Mouse (Mus musculus) layer of hippocampus, adult 2 months (tissue): Measurements from ENCODE around the gene Slf2. TPM values are rescaled to one million over a fixed set of nuclear protein-coding genes. Genes with fewer than 3 reads are reported as not detected.

Experiments used
- DNase-seq, 2 experiments: peaks; one replicate each; pipeline ENCODE4 v3.0.0; 2022; ENCODE audit warnings: low spot score in 2 of 2
- H3K27ac ChIP-seq: fragments of 200-600 bp; 2 replicates; pipeline ENCODE4 v1.8.1; 2022
- H3K4me3 ChIP-seq: fragments of 200-600 bp; 2 replicates; pipeline ENCODE4 v1.8.1; 2022; ENCODE audit warnings: mild to moderate bottlenecking
- CTCF ChIP-seq: fragments of 200-600 bp; conservative IDR thresholded peaks from 2 replicates; pipeline ENCODE4 v1.8.1; 2022; ENCODE audit warnings: antibody characterized with exemption, mild to moderate bottlenecking, moderate library complexity
- total RNA-seq, 2 experiments: library from RNA; stranded (reverse); gene quantifications; 2 replicates each; pipeline ENCODE4 v1.2.3; 2021

Gene Slf2
- total RNA-seq, 2 experiments from 2014 or later, result 35.6 to 43.9 TPM

DNA sequence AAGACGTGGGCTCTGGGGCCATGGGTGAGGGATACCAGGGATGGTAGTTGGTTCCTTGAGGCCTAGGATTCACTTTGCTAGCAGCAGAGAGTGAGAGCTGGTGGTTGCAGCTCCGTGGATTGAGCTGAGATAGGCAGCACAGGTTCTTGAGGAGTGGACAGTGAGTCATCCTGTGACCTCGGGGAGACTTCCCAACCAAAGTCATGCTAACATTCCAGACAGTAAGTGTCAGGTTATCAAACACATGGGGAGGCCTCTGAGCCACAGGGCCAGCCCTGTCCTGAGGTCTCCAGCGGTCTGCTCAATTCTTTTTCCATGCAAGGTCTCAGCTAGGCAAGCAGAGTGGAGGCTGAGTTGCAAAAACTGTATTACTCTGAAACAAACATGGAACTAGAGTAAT lies 79.7 kb downstream of the Slf2 start:
- no peak for DNase-seq
- no peak for TF ChIP-seq CTCF
- H3K27ac ChIP-seq, result no peak overlapping the region
- no peak overlapping the region for H3K4me3 ChIP-seq

DNA sequence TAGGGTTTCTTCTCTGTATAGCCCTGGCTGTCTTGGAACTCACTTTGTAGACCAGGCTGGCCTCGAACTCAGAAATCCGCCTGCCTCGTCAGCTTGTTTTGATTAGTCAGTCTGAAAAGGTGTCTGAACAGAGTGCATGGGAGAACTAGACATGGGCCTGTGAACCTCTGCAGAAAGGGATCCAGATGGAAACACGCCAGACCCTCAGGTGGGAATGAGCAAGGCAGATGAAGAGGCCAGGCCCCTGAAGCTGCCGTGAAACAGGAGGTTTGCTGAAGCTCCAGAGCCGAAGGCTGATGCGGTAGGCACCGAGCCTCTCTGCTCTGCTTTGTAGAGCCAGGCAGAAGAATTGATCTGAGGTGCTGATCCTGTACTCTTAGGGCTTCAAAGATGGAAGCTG lies 81.3 kb downstream of the Slf2 start:
- DNase-seq, result no peak
- Histone ChIP-seq H3K4me3 (no peak overlapping the region), H3K27ac (peak overlapping the region; percentile 41; the same call in 1 of the 2 replicates)
- no peak for TF ChIP-seq CTCF

DNA sequence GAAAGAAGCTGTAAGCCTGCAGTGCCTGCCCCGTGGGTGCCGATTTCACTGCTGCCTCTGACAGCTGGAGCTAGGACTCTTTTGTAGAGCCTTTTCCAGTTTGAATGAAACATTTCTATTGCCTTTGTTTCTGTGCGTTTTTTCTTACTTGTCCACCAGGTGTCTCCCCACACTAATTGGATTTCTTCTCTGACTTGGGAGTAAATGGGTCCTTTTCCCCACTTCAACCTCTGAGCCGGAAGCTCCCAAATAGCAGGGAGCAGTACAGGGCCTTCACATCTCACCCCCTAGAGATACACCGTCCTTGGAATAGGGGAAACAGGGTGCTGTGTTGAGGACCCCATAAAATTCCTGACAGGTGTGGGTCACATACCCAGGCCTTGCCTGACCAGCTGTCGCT lies 81.7 kb downstream of the Slf2 start:
- H3K27ac ChIP-seq, result peak overlapping the region; percentile 41; the same call in 1 of the 2 replicates
- H3K4me3 ChIP-seq, result no peak overlapping the region
- no peak for DNase-seq
- peak; percentile 81 for TF ChIP-seq CTCF

DNA sequence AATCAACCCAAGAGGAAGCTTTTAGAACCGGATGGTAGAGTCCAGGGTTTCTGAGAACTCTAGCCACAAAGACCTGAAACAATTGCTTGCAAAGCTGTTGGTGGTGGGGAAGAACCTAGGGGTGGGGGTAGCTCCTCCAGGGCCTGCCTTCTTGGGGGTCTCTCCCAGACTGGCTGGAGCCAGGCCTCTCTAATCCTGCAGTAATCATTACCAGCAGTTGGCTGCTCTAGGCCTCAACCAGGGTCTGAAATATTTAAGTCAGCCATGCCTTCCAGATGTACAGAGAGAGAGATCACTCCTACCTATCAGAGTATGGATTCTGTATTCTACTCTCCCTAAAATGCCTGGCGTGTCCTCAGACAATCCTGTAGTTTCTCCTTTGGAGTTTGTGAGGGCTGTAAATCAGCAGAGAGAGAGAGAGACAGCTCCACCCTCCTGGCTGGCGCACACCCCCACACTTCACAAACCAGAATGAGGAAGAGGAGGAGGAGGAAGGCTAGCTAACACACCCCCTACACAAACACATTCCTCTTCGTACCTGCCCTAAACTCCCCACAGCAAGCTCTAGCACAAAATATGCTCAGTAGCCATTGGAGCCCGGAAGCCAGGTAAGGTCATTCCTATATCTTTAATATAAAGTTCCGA lies 82.8 kb downstream of the Slf2 start:
- Histone ChIP-seq H3K27ac (no peak overlapping the region; the same call in 1 of the 2 replicates), H3K4me3 (no peak overlapping the region)
- DNase-seq, result no peak
- TF ChIP-seq CTCF, result no peak

DNA sequence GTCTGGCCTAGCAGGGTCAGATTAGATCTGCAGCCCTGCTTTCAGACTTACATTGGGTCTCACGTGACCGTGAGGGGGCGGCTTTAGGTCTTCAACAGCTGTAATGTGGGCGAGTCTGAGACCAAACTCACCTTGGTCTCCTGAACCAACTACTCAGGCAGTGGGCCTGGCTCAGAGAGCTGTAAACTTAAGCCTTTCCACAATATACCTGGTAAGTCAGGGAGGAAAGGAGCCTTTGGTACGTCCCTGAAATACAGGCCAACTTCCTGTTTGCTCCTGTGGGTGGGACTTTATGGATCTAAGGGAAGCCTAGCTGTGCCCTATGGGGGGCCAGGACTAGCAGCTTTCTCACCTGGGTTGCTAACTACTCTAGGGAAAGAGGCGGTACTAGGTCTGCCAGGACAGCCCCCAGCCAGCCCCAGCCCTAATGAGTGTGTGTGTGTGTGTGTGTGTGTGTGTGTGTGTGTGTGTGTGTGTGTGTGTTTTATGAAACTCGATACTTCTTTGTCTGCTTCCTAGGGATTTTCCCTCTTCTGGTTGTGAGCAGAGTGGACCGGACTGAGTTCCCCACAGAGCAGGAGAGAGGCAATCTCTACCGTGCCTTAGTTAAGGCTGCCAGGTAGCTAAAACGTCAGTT lies 83.5 kb downstream of the Slf2 start, which contains the start of gene Lzts2:
TSS of gene Lzts2 (plus strand) at position 80 of the 637 bp plus-strand sequence.
- Histone ChIP-seq H3K27ac (peak within 1 kb of the TSS; percentile 83), H3K4me3 (peak within 1 kb of the TSS; percentile 59)
- no peak for DNase-seq
- no peak for TF ChIP-seq CTCF

DNA sequence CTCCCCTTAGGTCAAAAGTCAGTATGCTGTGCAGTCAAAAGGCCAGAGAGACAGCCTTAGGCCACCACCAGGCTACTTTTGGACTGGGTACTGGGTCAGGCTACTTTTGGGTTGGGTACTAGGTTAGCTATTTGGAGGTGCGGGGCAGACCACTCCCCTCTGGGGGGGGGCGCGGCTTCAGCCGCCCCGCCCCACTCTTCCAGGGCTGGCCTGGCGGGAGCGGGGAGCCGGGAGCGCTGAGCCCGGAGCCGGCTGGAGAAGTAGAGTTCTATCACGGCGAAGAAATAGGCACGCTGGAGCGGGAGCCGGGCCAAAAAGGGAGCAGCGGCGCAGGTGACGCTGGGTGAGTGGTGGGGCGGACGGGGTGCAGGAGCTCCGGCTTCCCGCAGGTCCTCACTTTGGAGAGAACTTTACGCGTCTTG lies 84.0 kb downstream of the Slf2 start:
- H3K27ac ChIP-seq, result peak overlapping the region; percentile 83
- DNase-seq, result no peak
- TF ChIP-seq CTCF, result 0 out of 2 replicates have a peak, but pooled peaks have one; percentile 2
- H3K4me3 ChIP-seq, result peak overlapping the region; percentile 59

DNA sequence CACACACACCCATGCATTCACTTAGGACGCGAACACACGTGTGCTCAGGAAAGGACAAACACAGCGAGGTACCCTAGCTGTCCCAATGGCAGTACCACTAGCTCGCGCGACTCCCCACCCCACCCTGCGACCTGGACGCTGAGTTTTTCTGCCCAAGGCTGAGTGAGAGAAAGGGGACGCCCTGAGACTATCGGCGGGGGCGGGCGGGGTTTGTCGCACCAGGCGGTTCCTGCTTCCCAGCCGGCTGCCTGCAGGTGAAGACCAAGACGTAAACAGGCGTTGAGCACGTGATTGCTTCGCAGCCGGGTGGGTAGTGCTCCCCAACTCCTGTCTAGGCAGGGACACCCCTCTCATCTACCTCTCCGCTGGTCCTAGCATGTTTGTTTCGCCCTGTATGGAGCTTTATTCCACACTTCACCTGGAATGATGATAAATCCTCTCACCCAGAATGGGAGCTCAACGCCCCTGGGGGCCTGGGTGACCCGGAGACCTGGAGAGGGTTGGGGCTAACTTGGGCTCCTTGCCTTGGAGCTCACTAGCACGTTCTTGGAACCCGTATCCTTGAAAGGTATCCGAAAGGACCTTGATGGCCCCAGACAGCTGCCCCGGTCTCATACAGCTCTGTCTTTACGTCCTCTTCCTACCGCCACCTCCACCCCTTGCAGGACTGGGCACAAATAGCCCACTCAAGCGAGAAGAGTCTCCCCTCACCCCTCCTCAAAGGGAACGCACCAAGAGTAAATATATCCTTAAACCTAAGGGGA lies 84.7 kb downstream of the Slf2 start:
- Histone ChIP-seq H3K4me3 (peak overlapping the region; percentile 59), H3K27ac (peak overlapping the region; percentile 91)
- TF ChIP-seq CTCF, result no peak
- DNase-seq, result no peak

DNA sequence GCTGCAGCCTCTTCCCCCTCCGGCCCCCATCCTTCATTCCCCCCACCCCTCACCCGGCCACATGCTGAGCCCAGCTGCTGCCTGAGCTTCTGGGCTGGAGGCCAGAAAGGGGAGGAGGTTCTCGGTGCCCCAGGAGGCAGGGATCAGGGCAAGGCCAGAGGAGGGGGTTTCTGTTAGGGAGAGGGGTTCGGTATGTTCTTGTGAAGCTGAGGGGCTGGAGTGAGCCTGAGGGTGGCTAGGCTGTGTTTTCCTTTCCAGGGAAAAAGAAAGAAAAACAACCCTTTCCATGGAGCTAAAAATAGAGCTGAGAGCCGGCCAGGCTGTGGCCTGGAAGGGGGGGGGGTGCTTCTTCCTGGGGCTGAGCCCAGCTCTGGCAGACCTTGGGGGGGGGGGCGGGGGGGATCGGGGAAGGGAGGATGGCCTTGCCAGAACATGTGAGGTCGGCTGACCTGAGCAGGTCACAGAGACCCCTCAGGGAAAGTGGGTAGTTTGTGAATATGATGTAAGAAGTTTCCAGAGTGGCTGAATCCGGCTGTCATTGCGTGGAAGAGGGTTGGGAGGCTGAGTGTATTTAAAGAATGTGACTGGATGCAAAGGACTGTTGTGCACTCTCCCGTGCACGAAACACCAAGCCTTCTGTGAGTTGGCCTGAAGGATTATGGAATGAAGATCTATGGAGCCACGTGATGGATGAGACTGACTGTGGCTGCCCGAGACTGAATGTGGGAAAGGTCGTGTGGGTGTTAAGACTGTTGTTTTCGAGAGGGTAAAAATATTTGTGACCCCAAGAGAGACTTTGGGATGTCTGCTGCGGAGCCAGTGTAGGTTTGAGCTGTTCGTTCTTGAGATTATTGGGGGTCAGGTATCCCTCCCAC lies 85.6 kb downstream of the Slf2 start:
- Histone ChIP-seq H3K4me3 (peak overlapping the region; percentile 62), H3K27ac (peak overlapping the region; percentile 91)
- TF ChIP-seq CTCF, result no peak
- DNase-seq, result peak in 1 of 2 experiments; percentile 59

DNA sequence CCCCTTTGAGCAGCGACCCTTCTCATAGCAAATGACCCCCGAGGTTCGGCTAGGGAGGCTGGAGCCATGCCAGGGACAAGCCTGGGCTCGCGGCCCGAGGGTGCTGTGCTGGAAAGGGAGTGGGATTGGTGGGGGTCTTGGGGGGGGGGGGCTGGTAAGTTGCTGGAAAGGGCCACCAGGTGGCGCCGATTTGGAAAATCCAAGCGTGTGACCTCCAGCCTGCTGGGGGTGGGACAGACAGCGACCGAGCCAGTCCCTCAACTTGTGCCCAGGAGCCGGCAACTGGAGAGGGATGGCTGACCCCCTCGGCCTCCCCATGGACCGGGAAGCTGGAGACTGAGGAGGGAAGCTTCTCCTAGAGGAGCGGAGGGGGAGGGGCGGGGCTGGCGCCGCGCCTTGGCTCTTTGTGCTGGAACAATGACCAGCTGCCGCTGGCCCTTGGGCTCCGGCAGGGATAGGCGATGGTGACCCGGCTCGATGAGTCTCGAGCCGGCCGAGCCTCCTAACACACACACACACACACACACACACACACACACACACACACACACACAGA lies 86.3 kb downstream of the Slf2 start:
- DNase-seq, result peak; percentile 69 to 70
- peak; percentile 74 for TF ChIP-seq CTCF
- Histone ChIP-seq H3K4me3 (peak overlapping the region; percentile 62), H3K27ac (peak overlapping the region; percentile 91)

DNA sequence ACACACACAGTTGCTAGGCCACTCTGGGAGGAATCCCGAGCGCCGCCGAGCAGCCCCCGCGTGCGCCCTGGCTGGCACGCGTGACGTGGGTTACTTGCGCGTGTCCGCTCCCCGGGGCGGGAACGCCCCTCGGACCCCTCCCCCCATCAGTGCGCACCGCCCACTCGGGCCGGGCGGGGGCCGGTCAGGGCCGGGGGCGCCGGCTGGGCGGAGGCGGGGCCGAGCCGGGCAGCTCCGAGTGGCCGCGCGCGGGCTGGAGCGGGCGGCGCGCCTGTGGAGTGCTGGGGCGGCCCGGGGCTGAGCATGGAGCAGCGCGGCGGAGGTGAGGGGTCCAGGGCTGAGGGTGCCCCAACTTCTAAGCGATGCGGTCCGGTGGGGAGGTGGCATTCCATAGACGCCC lies 87.0 kb downstream of the Slf2 start:
- peak overlapping the region; percentile 66 for H3K4me3 ChIP-seq
- H3K27ac ChIP-seq, result peak overlapping the region; percentile 93
- DNase-seq, result peak; percentile 71 to 74
- no peak for TF ChIP-seq CTCF

DNA sequence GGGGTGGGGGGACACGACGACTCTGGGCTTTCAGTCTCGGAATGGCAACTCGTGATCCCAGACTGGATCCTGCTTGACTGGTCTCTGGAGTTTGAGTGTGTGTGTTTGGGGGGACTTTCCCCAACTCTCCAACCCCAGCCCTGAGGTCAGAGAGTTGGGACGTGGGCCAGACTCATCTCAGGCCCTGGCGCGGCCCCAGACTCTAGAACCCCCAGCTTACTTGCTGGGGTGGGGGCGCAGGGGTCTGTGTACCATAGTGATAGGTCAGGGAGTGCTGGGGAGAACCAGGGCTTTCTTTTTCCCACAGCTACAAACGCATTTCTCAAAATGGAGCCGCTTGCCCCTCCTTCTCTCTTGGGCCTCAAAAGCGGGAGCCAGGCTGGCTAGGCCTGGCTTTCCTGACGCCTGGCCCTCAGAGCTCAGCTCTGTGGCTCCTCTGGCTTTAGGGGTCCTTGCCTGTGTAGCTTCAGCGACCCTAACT lies 87.4 kb downstream of the Slf2 start:
- Histone ChIP-seq H3K4me3 (peak overlapping the region; percentile 66), H3K27ac (peak overlapping the region; percentile 93)
- no peak for TF ChIP-seq CTCF
- DNase-seq, result no peak

DNA sequence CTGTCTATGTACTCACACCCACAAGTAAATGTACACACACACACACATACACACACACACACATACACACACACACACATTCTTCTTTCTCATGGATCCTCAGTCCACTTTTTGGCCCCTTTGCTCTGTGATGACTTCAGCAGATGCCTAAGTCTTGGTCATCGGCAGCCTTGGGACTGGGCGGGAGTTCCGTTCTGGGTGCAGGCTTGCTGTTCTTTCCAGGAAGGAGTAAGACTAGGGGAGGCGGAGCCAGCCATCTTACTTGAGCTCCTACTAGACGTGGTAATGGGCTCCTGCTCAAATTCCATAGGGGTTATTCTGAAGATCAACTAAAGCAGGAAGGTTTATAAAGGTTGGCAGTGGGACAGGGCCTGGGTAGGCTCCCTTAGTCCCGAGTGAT lies 89.4 kb downstream of the Slf2 start:
- no peak overlapping the region for H3K4me3 ChIP-seq
- H3K27ac ChIP-seq, result peak overlapping the region; percentile 10; the same call in 1 of the 2 replicates
- no peak for TF ChIP-seq CTCF
- DNase-seq, result no peak
